Mouse (Mus musculus): ENCODE data around the gene Ott.
"Not testable (repeated sequence)": the region's sequence is repeated elsewhere in the genome, so short reads cannot be mapped to it uniquely, and the experiment has no call there.

The Ott gene

DNA sequence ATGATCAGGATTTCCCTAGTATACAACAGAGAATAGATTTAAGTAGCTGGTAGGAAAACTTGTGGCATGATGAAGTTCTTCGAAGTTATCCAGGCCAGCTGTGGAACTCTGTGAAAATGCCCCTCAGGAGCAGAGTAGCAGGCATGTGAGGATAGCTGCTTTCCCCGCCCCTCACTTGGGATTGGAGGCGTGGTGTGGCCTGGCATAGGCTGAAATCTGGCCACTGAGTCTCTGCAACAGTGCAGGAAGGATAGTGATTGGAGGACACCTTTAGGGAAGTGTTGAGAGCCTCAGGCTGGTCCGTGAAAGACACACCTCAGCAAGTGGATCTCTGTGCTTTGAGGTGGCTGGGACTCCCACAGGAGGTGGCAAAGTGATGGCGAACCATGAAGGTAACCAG is at the start of gene Ott:
Gene Ott (plus strand): TSS at position 301 of the 400 bp plus-strand sequence.
- DNase-seq (ENCODE audit: low read depth, low spot score): not testable (repeated sequence)
